Mouse (Mus musculus) midbrain, embryonic 11.5 days (tissue): ENCODE data around the gene Col12a1. TPM values are rescaled to one million over a fixed set of nuclear protein-coding genes. Genes with fewer than 3 reads are reported as not detected.
A peak's percentile ranks its signal among the peaks of the same experiment; 100 is the strongest.

Experiments
- ATAC-seq: fragments of 200-750 bp; cut with Nextera tagmentation; 2 replicates; pipeline ENCODE4 v1.8.0; 2017; ENCODE audit warnings: moderate TSS enrichment, moderate library complexity; ENCODE audit not compliant: low FRiP score
- DNase-seq: peaks from one replicate; pipeline ENCODE4 v3.0.0; 2015; ENCODE audit warnings: low spot score; ENCODE audit errors: missing footprints
- H3K27ac ChIP-seq: fragments of 300-500 bp; sonication (generic); 2 replicates; pipeline ENCODE4 v1.5.1; 2014; ENCODE audit warnings: low read depth, low read length
- H3K27me3 ChIP-seq: fragments of 300-500 bp; sonication (generic); 2 replicates; pipeline ENCODE4 v1.6.1; 2014; ENCODE audit warnings: mild to moderate bottlenecking, low read length, moderate library complexity, mixed read lengths; ENCODE audit not compliant: control insufficient read depth, insufficient read depth
- H3K36me3 ChIP-seq: fragments of 300-500 bp; sonication (generic); 2 replicates; pipeline ENCODE4 v1.6.1; 2014; ENCODE audit warnings: mild to moderate bottlenecking, low read length, moderate library complexity, mixed read lengths; ENCODE audit not compliant: control insufficient read depth, insufficient read depth
- H3K4me1 ChIP-seq: fragments of 300-500 bp; sonication (generic); 2 replicates; pipeline ENCODE4 v1.6.1; 2014; ENCODE audit warnings: low read length; ENCODE audit not compliant: control insufficient read depth, insufficient read depth
- H3K4me2 ChIP-seq: fragments of 300-500 bp; sonication (generic); 2 replicates; pipeline ENCODE4 v1.6.1; 2014; ENCODE audit warnings: mild to moderate bottlenecking, moderate library complexity
- H3K4me3 ChIP-seq: fragments of 300-500 bp; sonication (generic); 2 replicates; pipeline ENCODE4 v1.5.1; 2014; ENCODE audit warnings: low read depth, low read length
- H3K9ac ChIP-seq: fragments of 300-500 bp; sonication (generic); 2 replicates; pipeline ENCODE4 v1.6.1; 2014; ENCODE audit warnings: low read length
- H3K9me3 ChIP-seq: fragments of 300-500 bp; sonication (generic); 2 replicates; pipeline ENCODE4 v1.6.1; 2016; ENCODE audit warnings: low read length; ENCODE audit not compliant: control insufficient read depth
- WGBS: fragments of 180-500 bp; shearing (Covaris S2); extraction: QIAGEN DNeasy Blood & Tissue Kit; methylation state at CpG from one replicate; pipeline ENCODE4 v1.1.7; 2014; 5-methylcytosine and 5-hydroxymethylcytosine counted together
- polyA plus RNA-seq: library from polyadenylated mRNA; unstranded; fragments of >200 nt; fragmentation: Nextera tagmentation; extraction: Ambion mirVana; gene quantifications from 2 replicates; pipeline ENCODE4 v1.2.1, GENCODE M21; 2014

Gene Col12a1
- polyA plus RNA-seq, 1 experiment from 2014 or later: 14.7 TPM

- no peak overlapping the region for H3K4me3 ChIP-seq
- no peak overlapping the region for H3K27ac ChIP-seq
- H3K9ac ChIP-seq: no peak overlapping the region
- H3K27me3 ChIP-seq: no peaks in the 10 kb centered on the region
- no peak overlapping the region for H3K4me2 ChIP-seq
- 53% methylated on average over 4 of the region's 4 CpGs for WGBS
- DNase-seq (no peak), ATAC-seq (no peak)
- no peaks in the 10 kb centered on the region for H3K9me3 ChIP-seq
- H3K4me1 ChIP-seq: no peaks in the 10 kb centered on the region
- no peaks in the 10 kb centered on the region for H3K36me3 ChIP-seq
These were observed 26.4 kb upstream of the Col12a1 start for GRCm38 (mm10) chr9:79745036-79745435.

GRCm38 (mm10) chr9:79735608-79736007 lies 17.0 kb upstream of the Col12a1 start:
- Histone ChIP-seq H3K27me3 (no peaks in the 10 kb centered on the region), H3K9me3 (no peaks in the 10 kb centered on the region), H3K9ac (no peak overlapping the region), H3K4me2 (no peak overlapping the region), H3K36me3 (no peaks in the 10 kb centered on the region), H3K4me1 (no peaks in the 10 kb centered on the region), H3K27ac (no peak overlapping the region), H3K4me3 (no peak overlapping the region)
- DNase-seq: no peak
- no peak for ATAC-seq
- WGBS: 91% methylated on average over 6 of the region's 6 CpGs

- H3K9me3 ChIP-seq: no peaks in the 10 kb centered on the region
- no peak overlapping the region for H3K9ac ChIP-seq
- WGBS: 91% methylated on average over 5 of the region's 5 CpGs
- no peaks in the 10 kb centered on the region for H3K4me1 ChIP-seq
- no peak overlapping the region for H3K4me3 ChIP-seq
- H3K27me3 ChIP-seq: no peaks in the 10 kb centered on the region
- H3K36me3 ChIP-seq: no peaks in the 10 kb centered on the region
- ATAC-seq (no peak), DNase-seq (no peak)
- H3K4me2 ChIP-seq: no peak overlapping the region
- no peak overlapping the region for H3K27ac ChIP-seq
These were observed 11.7 kb upstream of the Col12a1 start for GRCm38 (mm10) chr9:79730301-79730700.

GRCm38 (mm10) chr9:79723090-79723489 lies 4.5 kb upstream of the Col12a1 start:
- Histone ChIP-seq H3K9ac (no peak overlapping the region), H3K27me3 (peaks cover 30% of the 10 kb centered on the region), H3K4me3 (no peak overlapping the region), H3K4me2 (no peak overlapping the region), H3K4me1 (peaks cover 8% of the 10 kb centered on the region; the same call in 1 of the 2 replicates), H3K9me3 (no peaks in the 10 kb centered on the region), H3K36me3 (no peaks in the 10 kb centered on the region), H3K27ac (no peak overlapping the region)
- ATAC-seq (no peak), DNase-seq (peak; percentile 88)
- WGBS: 37% methylated on average over 5 of the region's 5 CpGs

GRCm38 (mm10) chr9:79721056-79721455 lies 2.4 kb upstream of the Col12a1 start:
- ATAC-seq (0 out of 2 replicates have a peak, but pooled peaks have one; percentile 31), DNase-seq (peak; percentile 93)
- H3K4me2 ChIP-seq: no peak overlapping the region
- H3K4me1 ChIP-seq: peaks cover 15% of the 10 kb centered on the region; the same call in 1 of the 2 replicates
- H3K27ac ChIP-seq: no peak overlapping the region
- no peaks in the 10 kb centered on the region for H3K36me3 ChIP-seq
- no peak overlapping the region for H3K9ac ChIP-seq
- 12% methylated on average over 9 of the region's 9 CpGs for WGBS
- no peaks in the 10 kb centered on the region for H3K9me3 ChIP-seq
- peaks cover 40% of the 10 kb centered on the region for H3K27me3 ChIP-seq
- H3K4me3 ChIP-seq: no peak overlapping the region

- no peak for ATAC-seq
These were observed 1.5 kb upstream of the Col12a1 start for GRCm38 (mm10) chr9:79720143-79720542.

GRCm38 (mm10) chr9:79719451-79719850 lies 820 bp upstream of the Col12a1 start:
- H3K27me3 ChIP-seq: peaks cover 40% of the 10 kb centered on the region

More at GRCm38 (mm10) chr9:79720143-79720542, 1.5 kb upstream of the Col12a1 start:
- no peak overlapping the region for H3K4me2 ChIP-seq
- no peaks in the 10 kb centered on the region for H3K36me3 ChIP-seq
- no peak overlapping the region for H3K4me3 ChIP-seq
- H3K27me3 ChIP-seq: peaks cover 40% of the 10 kb centered on the region
- peak; percentile 95 for DNase-seq
- WGBS: 17% methylated on average over 9 of the region's 9 CpGs
- H3K27ac ChIP-seq: no peak overlapping the region
- H3K4me1 ChIP-seq: peaks cover 15% of the 10 kb centered on the region; the same call in 1 of the 2 replicates
- H3K9me3 ChIP-seq: no peaks in the 10 kb centered on the region
- no peak overlapping the region for H3K9ac ChIP-seq

GRCm38 (mm10) chr9:79717836-79718475 lies 675 bp downstream of the Col12a1 start:
- DNase-seq (peak; percentile 94), ATAC-seq (no peak; the same call in 1 of the 2 replicates)
- Histone ChIP-seq H3K9ac (peak overlapping the region; percentile 58), H3K9me3 (no peaks in the 10 kb centered on the region), H3K4me2 (peak overlapping the region; percentile 85), H3K27me3 (peaks cover 40% of the 10 kb centered on the region), H3K4me3 (peak overlapping the region; percentile 49), H3K27ac (no peak overlapping the region), H3K36me3 (no peaks in the 10 kb centered on the region), H3K4me1 (peaks cover 18% of the 10 kb centered on the region; the same call in 1 of the 2 replicates)
- 1% methylated on average over 20 of the region's 22 CpGs for WGBS

More at GRCm38 (mm10) chr9:79719451-79719850, 820 bp upstream of the Col12a1 start:
- no peaks in the 10 kb centered on the region for H3K9me3 ChIP-seq
- no peak overlapping the region for H3K27ac ChIP-seq
- H3K36me3 ChIP-seq: no peaks in the 10 kb centered on the region
- H3K4me3 ChIP-seq: peak overlapping the region; percentile 49
- peak; percentile 95 for DNase-seq
- peak overlapping the region; percentile 85 for H3K4me2 ChIP-seq
- WGBS: under 1% methylated on average over 28 of the region's 28 CpGs
- H3K4me1 ChIP-seq: peaks cover 16% of the 10 kb centered on the region; the same call in 1 of the 2 replicates
- no peak overlapping the region; the same call in 1 of the 2 replicates for H3K9ac ChIP-seq
- no peak for ATAC-seq
